Mouse (Mus musculus) heart, adult 9 months (tissue): ENCODE data around the gene Tmem147.

Experiments
- DNase-seq, 2 experiments: peaks; one replicate each; pipeline ENCODE4 v3.0.0; 2022; ENCODE audit warnings: low spot score in 2 of 2

Gene Tmem147

GRCm38 (mm10) chr7:30728214-30728613 lies 1.1 kb downstream of the Tmem147 start:
- no peak for DNase-seq

- DNase-seq: no peak
Measured at GRCm38 (mm10) chr7:30723274-30723953, 5.9 kb downstream of the Tmem147 start.

- DNase-seq: no peak
Measured at GRCm38 (mm10) chr7:30721286-30721685, 8.1 kb downstream of the Tmem147 start.

GRCm38 (mm10) chr7:30719669-30720068 lies 9.7 kb downstream of the Tmem147 start:
- DNase-seq: no peak

- DNase-seq: no peak
Measured at GRCm38 (mm10) chr7:30717716-30718046, 11.7 kb downstream of the Tmem147 start.

GRCm38 (mm10) chr7:30717006-30717715 lies 12.2 kb downstream of the Tmem147 start:
- DNase-seq: peak; percentile 29 to 40

- no peak for DNase-seq
Measured at GRCm38 (mm10) chr7:30711942-30712341, 17.4 kb downstream of the Tmem147 start, which contains the start of gene Atp4a. Gene Atp4a (plus strand): TSS chr7:30712209.

GRCm38 (mm10) chr7:30707441-30707840 lies 21.9 kb downstream of the Tmem147 start:
- DNase-seq: no peak

- peak in 1 of 2 experiments; percentile 33 for DNase-seq
Measured at GRCm38 (mm10) chr7:30706214-30706882, 23.0 kb downstream of the Tmem147 start.

- DNase-seq: no peak
Measured at GRCm38 (mm10) chr7:30698589-30698988, 30.8 kb downstream of the Tmem147 start, which contains the start of gene 2200002J24Rik. Gene 2200002J24Rik (plus strand): TSS chr7:30698926.

GRCm38 (mm10) chr7:30698101-30698500 lies 31.2 kb downstream of the Tmem147 start:
- no peak for DNase-seq

GRCm38 (mm10) chr7:30688325-30688724 lies 41.0 kb downstream of the Tmem147 start:
- no peak for DNase-seq

- no peak for DNase-seq
Measured at GRCm38 (mm10) chr7:30683425-30683824, 45.9 kb downstream of the Tmem147 start.

GRCm38 (mm10) chr7:30681897-30682296 lies 47.4 kb downstream of the Tmem147 start:
- DNase-seq: peak; percentile 47

GRCm38 (mm10) chr7:30678263-30678975 lies 50.9 kb downstream of the Tmem147 start:
- DNase-seq: peak; percentile 30 to 71
